Mouse (Mus musculus) neural tube, embryonic 15.5 days (tissue): ENCODE results near the gene F11r. TPM values are rescaled to one million over a fixed set of nuclear protein-coding genes. Genes with fewer than 3 reads are reported as not detected.
"Not testable (repeated sequence)": the region's sequence is repeated elsewhere in the genome, so short reads cannot be mapped to it uniquely, and the experiment has no call there.

Experiments
- ATAC-seq: fragments of 200-750 bp; cut with Nextera tagmentation; 2 replicates; pipeline ENCODE4 v1.8.0; 2017; ENCODE audit warnings: mild to moderate bottlenecking, moderate TSS enrichment, moderate library complexity; ENCODE audit not compliant: low FRiP score
- H3K27ac ChIP-seq: fragments of 300-500 bp; sonication (generic); replicated peaks from 2 replicates; pipeline ENCODE4 v1.5.1; 2015; ENCODE audit warnings: mild to moderate bottlenecking, inconsistent platforms
- H3K27me3 ChIP-seq: fragments of 300-500 bp; sonication (generic); replicated peaks from 2 replicates; pipeline ENCODE4 v1.6.1; 2015; ENCODE audit warnings: inconsistent platforms
- H3K36me3 ChIP-seq: fragments of 300-500 bp; sonication (generic); 2 replicates; pipeline ENCODE4 v1.6.1; 2015; ENCODE audit warnings: inconsistent platforms
- H3K4me1 ChIP-seq: fragments of 300-500 bp; sonication (generic); 2 replicates; pipeline ENCODE4 v1.6.1; 2015; ENCODE audit warnings: inconsistent platforms
- H3K4me2 ChIP-seq: fragments of 300-500 bp; sonication (generic); 2 replicates; pipeline ENCODE4 v1.6.1; 2015; ENCODE audit warnings: inconsistent platforms, mild to moderate bottlenecking, moderate library complexity
- H3K4me3 ChIP-seq: fragments of 300-500 bp; sonication (generic); replicated peaks from 2 replicates; pipeline ENCODE4 v1.5.1; 2015; ENCODE audit warnings: mild to moderate bottlenecking, inconsistent platforms
- H3K9ac ChIP-seq: fragments of 300-500 bp; sonication (generic); replicated peaks from 2 replicates; pipeline ENCODE4 v1.6.1; 2015; ENCODE audit warnings: mild to moderate bottlenecking, inconsistent platforms
- H3K9me3 ChIP-seq: fragments of 300-500 bp; sonication (generic); replicated peaks from 2 replicates; pipeline ENCODE4 v1.6.1; 2016; ENCODE audit warnings: inconsistent platforms
- WGBS: fragments of 180-500 bp; shearing (Covaris S2); methylation state at CpG from one replicate; pipeline ENCODE4 v1.1.7; 2015; ENCODE audit warnings: mixed read lengths; 5-methylcytosine and 5-hydroxymethylcytosine counted together
- polyA plus RNA-seq: library from polyadenylated mRNA; unstranded; fragments of >200 nt; fragmentation: Nextera tagmentation; extraction: Ambion mirVana; gene quantifications from 2 replicates; pipeline ENCODE4 v1.2.1, GENCODE M21; 2015

The F11r gene
- polyA plus RNA-seq, 1 experiment from 2014 or later = 11.8 TPM

DNA sequence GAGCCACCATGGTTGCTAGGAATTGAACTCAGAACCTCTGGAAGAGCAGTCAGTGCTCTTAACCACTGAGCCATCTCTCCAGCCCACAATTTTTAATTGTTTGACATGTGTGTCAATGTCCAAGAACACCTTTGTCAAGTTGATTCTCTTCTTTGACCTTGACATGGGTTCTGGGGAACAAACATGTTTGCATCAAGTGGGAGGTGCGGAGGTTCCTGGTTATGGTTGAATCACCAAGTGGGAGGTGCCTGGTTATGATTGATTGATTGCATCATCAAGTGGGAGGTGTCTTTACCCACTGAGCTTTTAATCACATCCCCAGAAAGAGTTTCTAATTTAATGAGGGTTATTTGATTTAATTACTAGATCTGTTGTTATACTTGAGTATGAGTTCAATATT lies 20.2 kb downstream of the F11r start:
- no peak overlapping the region for H3K9ac ChIP-seq
- H3K27ac ChIP-seq = no peak overlapping the region
- no peak overlapping the region for H3K4me3 ChIP-seq
- no peak overlapping the region for H3K4me2 ChIP-seq
- H3K36me3 ChIP-seq = no peaks in the 10 kb centered on the region
- no peaks in the 10 kb centered on the region for H3K27me3 ChIP-seq
- H3K9me3 ChIP-seq = no peaks in the 10 kb centered on the region
- 89% methylated on average over 1 of the region's 1 CpGs for WGBS
- ATAC-seq = no peak
- H3K4me1 ChIP-seq = peaks cover 8% of the 10 kb centered on the region; the same call in 1 of the 2 replicates

DNA sequence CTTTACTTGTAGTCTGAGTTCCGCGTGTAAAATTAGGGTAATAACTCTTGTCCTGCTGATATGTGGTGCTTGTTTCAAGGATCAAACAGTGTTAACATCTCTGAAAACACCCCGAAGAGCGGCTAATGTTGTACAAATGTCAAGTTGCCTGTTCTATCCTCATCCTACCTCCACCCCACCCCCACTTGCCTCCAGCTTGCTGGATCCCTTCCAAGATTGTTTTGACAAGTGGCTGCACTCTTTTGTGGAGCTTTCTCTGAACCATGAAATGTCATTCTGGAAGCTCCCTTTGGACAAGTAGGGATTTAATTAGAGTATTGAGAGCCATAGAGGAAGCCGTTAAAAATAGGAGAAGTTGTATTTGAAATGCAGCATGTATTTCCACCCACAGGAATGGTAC lies 22.5 kb downstream of the F11r start:
- no peak overlapping the region for H3K9ac ChIP-seq
- H3K4me3 ChIP-seq = no peak overlapping the region
- H3K36me3 ChIP-seq = no peaks in the 10 kb centered on the region
- 52% methylated on average over 5 of the region's 5 CpGs for WGBS
- peaks cover 8% of the 10 kb centered on the region; the same call in 1 of the 2 replicates for H3K4me1 ChIP-seq
- no peaks in the 10 kb centered on the region for H3K27me3 ChIP-seq
- no peak overlapping the region for H3K27ac ChIP-seq
- no peak for ATAC-seq
- no peaks in the 10 kb centered on the region for H3K9me3 ChIP-seq
- no peak overlapping the region for H3K4me2 ChIP-seq

GRCm38 (mm10) chr1:171460551-171461503 lies 23.5 kb downstream of the F11r start:
- ATAC-seq = no peak
- Histone ChIP-seq H3K27ac (no peak overlapping the region), H3K9ac (no peak overlapping the region), H3K27me3 (no peaks in the 10 kb centered on the region), H3K4me3 (no peak overlapping the region), H3K4me1 (peaks cover 8% of the 10 kb centered on the region; the same call in 1 of the 2 replicates), H3K4me2 (no peak overlapping the region), H3K36me3 (no peaks in the 10 kb centered on the region), H3K9me3 (no peaks in the 10 kb centered on the region)
- 96% methylated on average over 22 of the region's 22 CpGs for WGBS

DNA sequence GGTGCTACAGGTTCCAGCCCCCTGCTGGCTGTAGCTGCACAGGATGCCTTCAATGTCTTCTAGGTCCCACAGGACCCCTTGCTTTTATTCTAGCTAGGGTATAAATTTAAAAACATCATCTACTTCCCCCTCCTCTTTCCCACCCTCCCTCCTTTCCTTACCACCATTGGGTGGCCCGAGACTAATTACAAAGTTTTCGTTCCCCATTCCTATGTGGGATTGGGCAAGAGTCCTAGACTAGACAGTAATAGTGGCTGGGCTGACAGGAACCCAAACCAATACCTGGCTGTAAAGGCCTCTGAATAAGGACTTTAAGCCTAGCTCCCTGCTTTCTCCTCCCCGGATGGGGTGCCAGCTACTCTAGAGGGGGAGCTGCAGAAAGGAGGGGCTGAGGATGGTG lies 25.8 kb downstream of the F11r start:
- Histone ChIP-seq H3K4me1 (peaks cover 8% of the 10 kb centered on the region; the same call in 1 of the 2 replicates), H3K36me3 (no peaks in the 10 kb centered on the region), H3K9me3 (no peaks in the 10 kb centered on the region), H3K27ac (no peak overlapping the region), H3K4me3 (no peak overlapping the region), H3K4me2 (no peak overlapping the region), H3K27me3 (no peaks in the 10 kb centered on the region), H3K9ac (no peak overlapping the region)
- no peak for ATAC-seq
- 94% methylated on average over 3 of the region's 3 CpGs for WGBS

GRCm38 (mm10) chr1:171465749-171466412 lies 28.5 kb downstream of the F11r start:
- WGBS = 88% methylated on average over 5 of the region's 5 CpGs
- H3K9me3 ChIP-seq = no peaks in the 10 kb centered on the region
- no peak overlapping the region for H3K4me3 ChIP-seq
- no peaks in the 10 kb centered on the region for H3K4me1 ChIP-seq
- H3K9ac ChIP-seq = no peak overlapping the region
- no peaks in the 10 kb centered on the region for H3K27me3 ChIP-seq
- H3K4me2 ChIP-seq = no peak overlapping the region
- H3K36me3 ChIP-seq = no peaks in the 10 kb centered on the region
- H3K27ac ChIP-seq = no peak overlapping the region
- ATAC-seq = no peak

GRCm38 (mm10) chr1:171466565-171466964 lies 29.2 kb downstream of the F11r start:
- WGBS = 82% methylated on average over 4 of the region's 4 CpGs
- no peaks in the 10 kb centered on the region for H3K36me3 ChIP-seq
- no peak for ATAC-seq

GRCm38 (mm10) chr1:171469678-171470077 lies 32.3 kb downstream of the F11r start:
- 93% methylated on average over 3 of the region's 3 CpGs for WGBS
- Histone ChIP-seq H3K4me3 (no peak overlapping the region), H3K9ac (no peak overlapping the region)

More at GRCm38 (mm10) chr1:171466565-171466964, 29.2 kb downstream of the F11r start:
- Histone ChIP-seq H3K27ac (no peak overlapping the region), H3K9me3 (no peaks in the 10 kb centered on the region), H3K9ac (no peak overlapping the region), H3K4me3 (no peak overlapping the region), H3K27me3 (no peaks in the 10 kb centered on the region), H3K4me1 (no peaks in the 10 kb centered on the region), H3K4me2 (no peak overlapping the region)

GRCm38 (mm10) chr1:171470371-171470871 lies 33.1 kb downstream of the F11r start:
- WGBS = 35% methylated on average over 7 of the region's 7 CpGs
- Histone ChIP-seq H3K4me2 (no peak overlapping the region), H3K36me3 (no peaks in the 10 kb centered on the region), H3K27ac (no peak overlapping the region), H3K9me3 (no peaks in the 10 kb centered on the region), H3K27me3 (no peaks in the 10 kb centered on the region), H3K4me3 (no peak overlapping the region), H3K4me1 (no peaks in the 10 kb centered on the region), H3K9ac (no peak overlapping the region)
- ATAC-seq = no peak

More at GRCm38 (mm10) chr1:171469678-171470077, 32.3 kb downstream of the F11r start:
- Histone ChIP-seq H3K36me3 (no peaks in the 10 kb centered on the region), H3K4me1 (no peaks in the 10 kb centered on the region), H3K27ac (no peak overlapping the region), H3K9me3 (no peaks in the 10 kb centered on the region), H3K27me3 (no peaks in the 10 kb centered on the region), H3K4me2 (no peak overlapping the region)
- ATAC-seq = no peak

DNA sequence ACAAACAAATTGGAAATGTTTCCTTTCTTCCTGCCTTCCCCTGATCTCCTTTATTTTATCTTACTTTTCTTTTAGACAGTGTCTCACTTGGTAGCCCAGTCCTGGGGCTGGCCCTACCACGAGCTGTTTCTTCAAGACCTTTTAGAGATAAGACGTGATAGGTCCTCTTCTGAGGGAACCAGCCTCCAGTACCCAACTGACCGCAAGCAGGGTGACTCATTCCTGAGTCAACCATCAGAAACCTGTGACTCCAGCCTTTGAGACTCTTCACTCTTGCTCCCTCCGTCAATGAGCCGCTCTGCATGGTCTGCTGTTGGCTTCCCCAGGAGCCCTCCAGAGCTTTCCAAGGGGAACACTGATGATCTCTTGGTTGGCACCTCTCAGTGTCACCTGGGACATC lies 33.6 kb downstream of the F11r start:
- Histone ChIP-seq H3K4me2 (no peak overlapping the region), H3K36me3 (no peaks in the 10 kb centered on the region), H3K4me1 (no peaks in the 10 kb centered on the region), H3K4me3 (no peak overlapping the region), H3K27ac (no peak overlapping the region), H3K27me3 (no peaks in the 10 kb centered on the region), H3K9me3 (no peaks in the 10 kb centered on the region), H3K9ac (no peak overlapping the region)
- no peak for ATAC-seq
- 93% methylated on average over 5 of the region's 5 CpGs for WGBS

DNA sequence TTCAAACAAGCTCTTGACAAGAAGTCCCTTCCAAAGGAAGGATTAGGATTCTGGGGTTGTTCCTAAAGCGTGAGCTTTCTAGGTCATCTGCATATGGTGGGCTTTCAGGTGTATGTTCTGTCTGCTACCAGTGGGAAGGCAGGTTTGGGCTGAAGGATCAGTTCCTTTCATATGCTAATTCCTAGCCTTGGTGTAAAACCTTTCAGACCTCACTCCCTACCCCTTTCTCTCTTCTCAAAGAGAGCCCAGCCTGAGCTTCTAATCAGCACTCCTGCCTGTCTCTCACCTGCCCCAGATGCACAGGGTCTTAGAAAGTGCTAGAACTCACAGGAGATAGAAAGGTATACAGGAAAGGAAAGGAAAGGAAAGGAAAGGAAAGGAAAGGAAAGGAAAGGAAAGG lies 34.1 kb downstream of the F11r start:
- no peak overlapping the region for H3K4me3 ChIP-seq
- no peaks in the 10 kb centered on the region for H3K9me3 ChIP-seq
- H3K9ac ChIP-seq = no peak overlapping the region
- 44% methylated on average over 1 of the region's 1 CpGs for WGBS
- no peaks in the 10 kb centered on the region for H3K27me3 ChIP-seq
- no peak overlapping the region for H3K27ac ChIP-seq
- no peaks in the 10 kb centered on the region for H3K36me3 ChIP-seq
- ATAC-seq = no peak
- H3K4me1 ChIP-seq = no peaks in the 10 kb centered on the region
- H3K4me2 ChIP-seq = no peak overlapping the region

- not testable (repeated sequence) for H3K27me3 ChIP-seq, ATAC-seq, H3K9ac ChIP-seq, H3K9me3 ChIP-seq, H3K4me2 ChIP-seq, H3K4me1 ChIP-seq, H3K4me3 ChIP-seq, H3K27ac ChIP-seq, H3K36me3 ChIP-seq
- WGBS = 91% methylated on average over 8 of the region's 8 CpGs
Measured at GRCm38 (mm10) chr1:171471941-171472340, 34.6 kb downstream of the F11r start.

DNA sequence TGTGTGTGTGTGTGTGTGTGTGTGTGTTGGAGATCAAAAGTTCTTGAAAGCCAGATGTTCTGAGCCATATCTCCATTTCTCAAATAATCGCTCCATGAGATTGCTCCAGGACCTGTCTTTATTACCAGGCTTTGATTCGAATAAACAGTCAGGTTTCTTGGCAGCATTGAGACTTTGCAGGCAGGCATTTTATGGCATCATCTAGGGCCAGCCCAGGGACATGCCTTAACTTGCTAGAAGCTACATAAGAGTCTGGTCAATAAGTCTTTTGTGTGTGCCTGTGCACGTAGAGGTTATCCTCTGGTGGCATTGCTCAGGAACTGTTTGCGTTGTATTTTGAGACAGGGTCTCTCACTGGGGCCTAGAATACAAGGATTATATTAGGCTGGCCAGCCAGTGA lies 36.2 kb downstream of the F11r start:
- H3K4me1 ChIP-seq = no peaks in the 10 kb centered on the region
- 72% methylated on average over 4 of the region's 4 CpGs for WGBS
- no peak overlapping the region for H3K9ac ChIP-seq
- no peaks in the 10 kb centered on the region for H3K36me3 ChIP-seq
- H3K4me3 ChIP-seq = no peak overlapping the region
- no peak overlapping the region for H3K27ac ChIP-seq
- no peaks in the 10 kb centered on the region for H3K9me3 ChIP-seq
- H3K27me3 ChIP-seq = no peaks in the 10 kb centered on the region
- no peak overlapping the region for H3K4me2 ChIP-seq
- ATAC-seq = no peak
